Mouse (Mus musculus) liver, embryonic 18 days (tissue): ENCODE measurements around the gene Rhno1. TPM values are rescaled to one million over a fixed set of nuclear protein-coding genes. Genes with fewer than 3 reads are reported as not detected.

Source experiments
- polyA plus RNA-seq: library from polyadenylated mRNA; depleted of rRNA; stranded (reverse); fragments of >200 nt; gene quantifications from 2 replicates; pipeline ENCODE4 v1.2.3, GENCODE M21; 2012; rRNA removed

The Rhno1 gene
- polyA plus RNA-seq: 8.4 and 9.5 TPM in 2 replicates

GRCm38 (mm10) chr6:128362381-128363006 lies at the start of gene Rhno1, which contains the start of gene Foxm1:
Gene Rhno1 (minus strand): TSS chr6:128362911.
Gene Foxm1 (plus strand): TSS chr6:128362967.

GRCm38 (mm10) chr6:128398996-128399395 lies 36.3 kb upstream of the Rhno1 start, which contains the start of gene Nrip2:
Gene Nrip2 (plus strand): TSS chr6:128399296.

GRCm38 (mm10) chr6:128375192-128375591 lies 12.5 kb upstream of the Rhno1 start, which contains the start of the genes Tex52 and Gm44596:
Gene Tex52 (plus strand): TSS chr6:128375456.
Gene Gm44596 (plus strand): TSS chr6:128375503.

GRCm38 (mm10) chr6:128355726-128356416 lies 6.8 kb downstream of the Rhno1 start, which contains the start of gene Tulp3:
Gene Tulp3 (minus strand): TSS chr6:128355851.

Other genes with a start within 250 kb of the Rhno1 start
- 14.1 and 15.8 TPM in 2 replicates for gene Tspan9, start 219.3 kb downstream of the Rhno1 start, polyA plus RNA-seq
- 0.20 and 0.22 TPM in 2 replicates for gene Tead4, start 62.1 kb downstream of the Rhno1 start, polyA plus RNA-seq
- gene Tulp3, start 7.1 kb downstream of the Rhno1 start, polyA plus RNA-seq: 2.9 and 3.4 TPM in 2 replicates
- 12.4 and 15.1 TPM in 2 replicates for gene Foxm1, start 56 bp upstream of the Rhno1 start, polyA plus RNA-seq
- 0.05 and 0.07 TPM in 2 replicates for gene Tex52, start 12.5 kb upstream of the Rhno1 start, polyA plus RNA-seq
- gene Gm44596, start 12.6 kb upstream of the Rhno1 start, polyA plus RNA-seq: not detected in 2 replicates
- 1.4 and 2.0 TPM in 2 replicates for gene Nrip2, start 36.4 kb upstream of the Rhno1 start, polyA plus RNA-seq
- gene Itfg2, start 62.0 kb upstream of the Rhno1 start, polyA plus RNA-seq: 5.4 and 5.6 TPM in 2 replicates
- gene Fkbp4, start 75.8 kb upstream of the Rhno1 start, polyA plus RNA-seq: 75.1 and 76.5 TPM in 2 replicates
- 2,519 and 2,528 TPM in 2 replicates for gene Pzp, start 163.8 kb upstream of the Rhno1 start, polyA plus RNA-seq
- gene A2ml1, start 218.7 kb upstream of the Rhno1 start, polyA plus RNA-seq: 68.7 and 95.4 TPM in 2 replicates